Mouse (Mus musculus) lung, postnatal 25 days (tissue): ENCODE results near the gene Arhgdib.
"Not testable (repeated sequence)": the region's sequence is repeated elsewhere in the genome, so short reads cannot be mapped to it uniquely, and the experiment has no call there.

Source experiments
- DNase-seq: peaks from one replicate; pipeline ENCODE4 v3.0.0; 2022; ENCODE audit warnings: low spot score

Arhgdib gene

DNA sequence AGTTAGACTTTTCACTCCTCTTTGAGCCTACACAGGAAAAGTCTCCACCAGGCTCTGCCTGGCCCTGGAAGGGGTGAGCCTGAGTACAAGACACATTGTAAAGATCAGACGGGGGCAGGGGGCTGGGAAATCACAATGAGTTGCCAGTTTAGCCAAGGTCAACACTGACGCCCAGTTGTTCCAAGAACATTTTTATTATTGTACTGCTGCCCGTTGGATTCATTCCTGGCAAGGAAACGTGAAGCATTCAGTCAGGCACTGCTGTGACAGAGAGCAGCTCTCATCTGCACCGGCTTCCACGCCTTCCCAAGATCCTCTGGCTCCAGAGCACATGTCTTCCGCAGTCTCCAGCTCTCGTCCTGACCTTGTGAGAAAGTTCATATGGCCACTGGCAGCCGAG, 53.8 kb downstream of the Arhgdib start:
- DNase-seq: peak; percentile 78

GRCm38 (mm10) chr6:136884766-136885165, 56.9 kb downstream of the Arhgdib start:
- not testable (repeated sequence) for DNase-seq

DNA sequence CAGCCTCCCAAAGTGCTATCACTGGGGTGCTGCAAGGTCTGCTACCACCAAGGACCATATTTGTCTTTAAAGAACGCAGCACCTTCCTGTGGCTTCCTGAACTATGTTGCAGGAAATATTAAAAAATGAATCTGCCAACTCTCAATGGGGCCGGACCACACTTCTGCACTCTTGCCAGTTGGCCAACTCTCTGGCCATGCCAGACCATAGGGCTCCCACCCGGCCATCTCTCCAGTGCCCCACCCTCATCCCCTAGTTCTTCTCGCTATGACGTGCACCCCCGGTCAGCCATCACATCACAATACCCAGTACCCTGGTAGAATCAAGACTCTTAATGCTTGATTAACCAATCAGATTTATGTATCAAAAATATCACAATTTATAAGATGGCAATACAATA, 57.7 kb downstream of the Arhgdib start:
- no peak for DNase-seq

DNA sequence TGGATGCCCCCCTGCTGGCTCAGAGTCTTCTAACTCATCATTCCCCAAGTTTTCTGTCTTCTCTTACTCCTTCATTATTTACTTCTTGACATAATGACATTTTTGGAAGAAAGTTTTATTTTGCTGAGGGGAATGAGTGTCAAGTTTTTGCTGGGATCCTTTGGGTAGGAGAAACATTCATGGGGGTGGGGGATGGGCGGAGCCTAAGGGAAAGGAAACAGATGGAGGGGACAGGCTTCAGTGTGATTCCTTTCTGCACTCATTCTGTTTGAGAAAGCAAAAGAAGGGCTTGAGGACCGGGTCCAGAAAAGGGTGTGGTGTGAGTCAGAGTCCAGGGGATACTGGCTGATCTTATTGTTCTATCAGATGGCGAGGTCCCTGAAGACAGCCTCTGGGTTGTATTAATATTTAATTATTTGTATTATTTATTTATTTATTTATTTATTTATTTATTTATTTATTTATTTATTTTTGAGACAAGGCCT, 58.2 kb downstream of the Arhgdib start:
- no peak for DNase-seq

GRCm38 (mm10) chr6:136881678-136882077, 60.0 kb downstream of the Arhgdib start:
- no peak for DNase-seq

DNA sequence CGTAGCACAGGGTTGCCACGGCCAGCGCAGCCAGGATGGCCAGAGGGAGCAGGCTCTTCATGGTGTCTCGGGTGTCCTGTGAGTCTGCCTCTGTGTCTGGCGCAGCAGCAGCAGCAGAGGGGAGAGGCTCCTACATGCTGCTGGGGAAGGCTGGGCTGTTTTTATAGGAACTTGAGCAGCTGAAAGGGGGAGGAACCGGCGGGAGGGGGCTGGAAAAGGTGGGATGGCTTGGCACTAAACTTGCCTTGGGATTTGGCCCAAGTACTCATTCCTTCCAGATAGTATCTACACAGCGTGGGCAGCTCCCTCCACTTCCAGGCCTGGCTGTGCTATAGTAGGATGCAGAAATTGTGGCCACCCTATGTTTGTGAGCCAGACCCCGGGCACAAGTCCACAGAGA, 66.0 kb downstream of the Arhgdib start, which contains the start of gene Mgp:
Mgp (minus strand) TSS at position 154 of the 400 bp plus-strand sequence.
- peak; percentile 56 for DNase-seq

DNA sequence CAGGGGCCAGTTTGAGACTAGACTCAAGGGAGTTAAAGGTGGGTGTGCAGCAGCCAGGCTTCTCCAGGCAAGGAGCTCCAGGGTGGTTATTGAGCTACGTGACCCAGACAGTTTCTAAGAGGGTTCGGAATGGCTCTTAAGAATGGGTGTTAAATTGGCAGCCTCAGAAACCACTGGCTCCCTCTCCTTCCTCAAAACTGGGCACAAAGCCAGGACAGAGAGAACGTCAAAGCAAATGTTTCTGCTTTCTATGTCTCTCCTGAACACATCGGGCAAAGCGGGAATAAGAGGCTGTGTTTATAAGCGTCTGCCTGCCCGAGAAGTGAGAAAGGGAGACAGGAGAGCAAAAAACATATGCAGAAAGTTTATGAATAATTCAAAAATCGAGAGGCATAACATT, 67.1 kb downstream of the Arhgdib start:
- DNase-seq: no peak
